Mouse (Mus musculus): ENCODE measurements at regions not wholly inside any gene's neighbourhood (a gene's known extent, or its start where the extent isn't known, plus 50 kb on each side); places are given as distances from the start of the nearest gene placed in this dataset.

DNA sequence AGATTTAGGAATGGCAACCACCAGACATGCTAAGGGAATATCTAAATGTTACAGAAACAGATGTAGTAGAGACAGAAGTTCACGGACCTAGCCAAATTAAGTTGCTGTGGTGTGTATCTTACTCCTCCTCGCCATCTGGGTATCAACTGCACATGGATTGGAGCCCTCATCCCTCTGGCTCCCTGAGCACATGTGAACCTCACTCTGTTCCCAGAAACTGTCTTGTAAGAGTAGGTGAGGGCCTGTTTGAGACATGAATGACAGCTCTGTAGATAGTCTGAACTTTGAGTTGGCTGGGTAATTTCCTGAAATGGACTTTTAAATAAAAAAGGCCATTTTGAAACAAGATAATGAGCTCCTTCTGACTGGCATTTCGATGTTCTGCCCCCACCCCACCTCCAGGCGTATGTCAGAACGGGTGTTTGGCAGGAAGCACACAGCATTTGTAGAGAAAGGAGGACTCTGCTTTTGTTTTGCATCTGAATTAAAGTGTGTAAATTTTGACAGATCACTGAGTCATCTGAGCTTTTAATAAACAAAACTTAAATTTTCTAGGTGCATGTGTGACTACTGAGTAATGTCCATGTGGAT, 196.9 kb upstream of the Cep126 start:
- DNase-seq (ENCODE audit: low spot score): no peak

DNA sequence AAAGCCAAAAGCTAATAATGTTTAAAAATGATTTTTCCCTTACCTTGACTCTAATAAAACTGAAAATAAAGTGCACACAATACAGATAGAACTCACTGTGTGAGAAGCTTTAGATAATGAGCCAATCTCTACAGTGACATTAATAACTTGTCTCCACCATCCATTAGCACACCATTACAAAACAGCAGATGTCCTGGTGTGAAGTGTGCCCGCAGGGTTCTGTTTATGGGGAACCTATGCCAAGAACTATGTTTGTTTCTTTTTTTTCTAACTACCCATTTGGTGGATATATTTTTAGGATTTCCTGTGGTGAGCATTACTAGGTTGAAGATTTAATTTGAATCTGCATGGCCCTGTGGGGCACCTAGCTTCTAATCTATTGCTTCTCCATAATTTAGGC, 203.3 kb upstream of the Trpc6 start:
- DNase-seq (ENCODE audit: low spot score): no peak

DNA sequence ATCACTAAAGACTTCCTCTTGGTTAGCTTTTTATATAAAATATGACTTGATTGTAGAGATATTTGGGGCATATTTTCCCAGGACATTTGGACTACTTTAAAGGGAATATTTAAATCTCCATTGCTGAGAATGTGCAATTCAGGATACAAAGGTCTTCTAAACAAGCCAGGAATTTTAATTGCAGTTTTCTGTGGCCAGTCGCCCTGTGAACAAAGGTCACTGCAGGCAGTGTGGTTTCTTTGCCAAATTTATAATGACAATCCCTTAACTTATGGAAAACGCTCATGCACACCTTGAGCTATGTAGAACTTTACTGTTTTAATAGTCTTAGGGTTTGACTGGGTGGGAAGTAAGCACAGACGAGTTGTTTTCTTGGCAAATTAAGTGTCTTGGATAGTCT, 192.9 kb upstream of the Trpc6 start:
- peak; percentile 15 for DNase-seq (ENCODE audit: low spot score)

Measured in yolk sac, embryonic 10.5 days (tissue).